Mouse (Mus musculus) mouse embryonic stem cell (cell line): ENCODE results near the gene Sdad1.

Source experiments
- in situ Hi-C, 2 experiments: fragments of 300-500 bp; cut with MboI; formaldehyde crosslinking; loops; 1 replicate in 1 of 2; 3 replicates in 1 of 2; pipeline ENCODE4 v1.14.3; 2019 to 2020; ENCODE audit warnings: low sequenced_read_pairs in 2 of 2, low pct_unique_long_range_greater_than_20kb in 1 of 2, mixed read lengths in 1 of 2; ENCODE audit not compliant: unreplicated experiment in 1 of 2

Gene Sdad1

GRCm38 (mm10) chr5:92318596-92318995 lies 8.3 kb upstream of the Sdad1 start:
- in situ Hi-C loops = loop anchor here (5.0 kb wide), 1 partner anchor 59 kb away; no protein-coding TSS in a partner anchor

- in situ Hi-C loops = loop anchor here (5.0 kb wide), 1 partner anchor 59 kb away; no protein-coding TSS in a partner anchor
Observed at GRCm38 (mm10) chr5:92318119-92318518, 7.8 kb upstream of the Sdad1 start.

GRCm38 (mm10) chr5:92313776-92314175 lies 3.5 kb upstream of the Sdad1 start:
- in situ Hi-C loops = no loop called here

GRCm38 (mm10) chr5:92312046-92312715 lies 1.9 kb upstream of the Sdad1 start:
- in situ Hi-C loops = no loop called here

- in situ Hi-C loops = loop anchor here in 1 of 2 experiments (10.0 kb wide), 1 partner anchor 121 kb away; no protein-coding TSS in a partner anchor
Observed at GRCm38 (mm10) chr5:92304291-92304690, 6.0 kb downstream of the Sdad1 start.

GRCm38 (mm10) chr5:92302149-92302840 lies 8.0 kb downstream of the Sdad1 start:
- in situ Hi-C loops = loop anchor here in 1 of 2 experiments (10.0 kb wide), 1 partner anchor 123 kb away; no protein-coding TSS in a partner anchor

- in situ Hi-C loops = no loop called here
Observed at GRCm38 (mm10) chr5:92294525-92294924, 15.8 kb downstream of the Sdad1 start.

- in situ Hi-C loops = no loop called here
Observed at GRCm38 (mm10) chr5:92291652-92292414, 18.4 kb downstream of the Sdad1 start.

GRCm38 (mm10) chr5:92287840-92288239 lies 22.4 kb downstream of the Sdad1 start:
- in situ Hi-C loops = no loop called here

GRCm38 (mm10) chr5:92283107-92283506 lies 27.2 kb downstream of the Sdad1 start:
- in situ Hi-C loops = no loop called here

- in situ Hi-C loops = no loop called here
Observed at GRCm38 (mm10) chr5:92282571-92282970, 27.7 kb downstream of the Sdad1 start.

- in situ Hi-C loops = no loop called here
Observed at GRCm38 (mm10) chr5:92278942-92279537, 31.2 kb downstream of the Sdad1 start.

- in situ Hi-C loops = no loop called here
Observed at GRCm38 (mm10) chr5:92277437-92278394, 32.6 kb downstream of the Sdad1 start, which contains the start of gene Naaa. TSS of gene Naaa (minus strand) at chr5:92278170.

- in situ Hi-C loops = no loop called here
Observed at GRCm38 (mm10) chr5:92270496-92270895, 39.8 kb downstream of the Sdad1 start.

- in situ Hi-C loops = no loop called here
Observed at GRCm38 (mm10) chr5:92263761-92264359, 46.4 kb downstream of the Sdad1 start.

- in situ Hi-C loops = no loop called here
Observed at GRCm38 (mm10) chr5:92262646-92263045, 47.6 kb downstream of the Sdad1 start.

- in situ Hi-C loops = no loop called here
Observed at GRCm38 (mm10) chr5:92256218-92256617, 54.1 kb downstream of the Sdad1 start, which contains the start of gene Ppef2. TSS of gene Ppef2 (minus strand) at chr5:92256278.
